13 mouse cellular contexts compared by ENCODE assay signal in the genomic region with DNA sequence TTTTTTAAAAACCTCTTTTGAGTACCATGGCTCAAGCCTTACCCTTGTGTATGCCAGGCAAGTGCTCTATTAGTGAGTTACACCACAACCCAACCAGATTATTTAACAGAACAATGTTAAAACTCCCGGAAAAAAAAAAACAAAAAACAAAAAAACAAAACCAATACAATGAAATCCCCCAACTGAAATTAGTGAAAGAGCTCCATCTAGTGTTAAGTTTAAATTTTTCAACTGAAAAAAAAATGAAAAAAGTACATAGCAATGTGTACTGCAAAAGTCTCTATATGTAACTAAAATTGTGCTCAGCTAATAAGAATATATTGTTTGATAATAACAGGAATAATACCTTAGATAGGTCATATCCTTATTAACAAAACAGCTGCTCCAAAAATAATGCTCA. TPM values are rescaled to one million over a fixed set of nuclear protein-coding genes. Genes with fewer than 3 reads are reported as not detected.
DNase-seq lines count a peak whose midpoint lies in the region; ATAC-seq and TF ChIP-seq lines count a peak whose summit lies in the region.
"Had no signal": no experiment of that assay in that cellular context is flagged by ENCODE, and none has a peak within 500 bp of the region (broad histone marks: within the 10 kb centered on the region; RNA-seq: fewer than 3 reads in every experiment).

No protein-coding gene starts in this region.

- no peak overlapping the region for H3K9ac ChIP-seq in heart, postnatal 0 days (replicated peaks; ENCODE audit: low read depth, low read length)
- no peak overlapping the region for H3K9ac ChIP-seq in heart, embryonic 12.5 days
- no peak overlapping the region for H3K9ac ChIP-seq in midbrain, postnatal 0 days (replicated peaks; ENCODE audit: low read length, poor library complexity, severe bottlenecking)
- H3K9ac ChIP-seq in midbrain, embryonic 11.5 days (ENCODE audit: low read length) = no peak overlapping the region
- H3K9ac ChIP-seq: kidney, embryonic 15.5 days had no signal

- H3K27me3 ChIP-seq in heart, postnatal 0 days (ENCODE audit: control insufficient read depth, insufficient read depth, low read length) = no peaks in the 10 kb centered on the region
- H3K27me3 ChIP-seq in heart, embryonic 12.5 days (replicated peaks) = no peaks in the 10 kb centered on the region
- no peaks in the 10 kb centered on the region for H3K27me3 ChIP-seq in midbrain, postnatal 0 days (ENCODE audit: insufficient read depth, low read length)
- H3K27me3 ChIP-seq in midbrain, embryonic 11.5 days (ENCODE audit: control insufficient read depth, insufficient read depth, low read length) = no peaks in the 10 kb centered on the region
- H3K27me3 ChIP-seq: kidney, embryonic 15.5 days had no signal

- H3K4me1 ChIP-seq in heart, postnatal 0 days (ENCODE audit: control insufficient read depth, insufficient read depth) = no peaks in the 10 kb centered on the region
- no peaks in the 10 kb centered on the region for H3K4me1 ChIP-seq in heart, embryonic 12.5 days (replicated peaks)
- H3K4me1 ChIP-seq in midbrain, postnatal 0 days (ENCODE audit: insufficient read depth, low read length) = no peaks in the 10 kb centered on the region
- no peaks in the 10 kb centered on the region for H3K4me1 ChIP-seq in midbrain, embryonic 11.5 days (ENCODE audit: control insufficient read depth, insufficient read depth, low read length)
- H3K4me1 ChIP-seq: kidney, embryonic 15.5 days had no signal

- no peak overlapping the region for H3K4me3 ChIP-seq in heart, postnatal 0 days (ENCODE audit: low read depth, low read length)
- no peak overlapping the region for H3K4me3 ChIP-seq in heart, embryonic 12.5 days
- H3K4me3 ChIP-seq in midbrain, postnatal 0 days (ENCODE audit: low read depth, low read length) = no peak overlapping the region
- no peak overlapping the region for H3K4me3 ChIP-seq in midbrain, embryonic 11.5 days (ENCODE audit: low read depth, low read length)
- H3K4me3 ChIP-seq: kidney, embryonic 15.5 days had no signal

- TF ChIP-seq CTCF in heart, postnatal 0 days (IDR thresholded peaks at IDR 0.05; ENCODE audit: low read depth) = peak; percentile 38
- peak; percentile 66 for TF ChIP-seq CTCF in midbrain, postnatal 0 days (IDR thresholded peaks at IDR 0.05)

- H3K4me2 ChIP-seq in heart, postnatal 0 days (ENCODE audit: low read depth, low read length) = no peak overlapping the region
- H3K4me2 ChIP-seq in heart, embryonic 12.5 days = no peak overlapping the region
- H3K4me2 ChIP-seq in midbrain, postnatal 0 days (ENCODE audit: low read depth, low read length, poor library complexity, severe bottlenecking) = no peak overlapping the region
- H3K4me2 ChIP-seq in midbrain, embryonic 11.5 days = no peak overlapping the region
- H3K4me2 ChIP-seq: kidney, embryonic 15.5 days had no signal

- H3K27ac ChIP-seq in heart, postnatal 0 days (ENCODE audit: low read depth) = no peak overlapping the region
- no peak overlapping the region for H3K27ac ChIP-seq in heart, embryonic 12.5 days (ENCODE audit: poor library complexity, severe bottlenecking)
- H3K27ac ChIP-seq in midbrain, postnatal 0 days (ENCODE audit: low read depth, low read length) = no peak overlapping the region
- H3K27ac ChIP-seq in midbrain, embryonic 11.5 days (ENCODE audit: low read depth, low read length) = no peak overlapping the region
- H3K27ac ChIP-seq: kidney, embryonic 15.5 days had no signal

- no peaks in the 10 kb centered on the region for H3K9me3 ChIP-seq in heart, postnatal 0 days (replicated peaks; ENCODE audit: control insufficient read depth, low read length)
- no peaks in the 10 kb centered on the region for H3K9me3 ChIP-seq in heart, embryonic 12.5 days (replicated peaks)
- H3K9me3 ChIP-seq in midbrain, postnatal 0 days (ENCODE audit: low read length) = no peaks in the 10 kb centered on the region
- H3K9me3 ChIP-seq in midbrain, embryonic 11.5 days (ENCODE audit: control insufficient read depth, low read length) = no peaks in the 10 kb centered on the region
- H3K9me3 ChIP-seq: kidney, embryonic 15.5 days had no signal

- no peak for ATAC-seq in heart, postnatal 0 days (ENCODE audit: insufficient read depth, low read depth)
- ATAC-seq in heart, embryonic 12.5 days (ENCODE audit: insufficient number of reproducible peaks, low FRiP score) = no peak
- no peak for ATAC-seq in midbrain, postnatal 0 days (ENCODE audit: low FRiP score)
- ATAC-seq in midbrain, embryonic 11.5 days (ENCODE audit: low FRiP score) = no peak
- 0 out of 2 replicates have a peak, but pooled peaks have one; percentile 26 for ATAC-seq in common myeloid progenitor, adult 5-6 weeks (replicated peaks; ENCODE audit: low read depth, poor library complexity, severe bottlenecking)

- 20% methylated on average over 1 of the region's 1 CpGs for WGBS in heart, postnatal 0 days
- WGBS in heart, embryonic 12.5 days = 33% methylated on average over 1 of the region's 1 CpGs
- WGBS in midbrain, postnatal 0 days = 5% methylated on average over 1 of the region's 1 CpGs
- WGBS in midbrain, embryonic 11.5 days = 36% methylated on average over 1 of the region's 1 CpGs

- no peak for DNase-seq in heart, postnatal 0 days (ENCODE audit: low spot score)
- DNase-seq in midbrain, postnatal 0 days (ENCODE audit: low spot score) = peak; percentile 56
- DNase-seq in midbrain, embryonic 11.5 days (ENCODE audit: low spot score, missing footprints) = no peak
- no peak for DNase-seq in cerebellum, postnatal 25 days
- DNase-seq in testis, postnatal 14 days (ENCODE audit: low spot score) = no peak
- DNase-seq: cerebellum, postnatal 36 days; gastrocnemius, postnatal 36 days; heart, postnatal 4 days; lung, postnatal 14 days; right cerebral cortex, adult 18-20 months had no signal

- no peak for TF ChIP-seq EP300 in heart, postnatal 0 days (IDR thresholded peaks at IDR 0.05; ENCODE audit: low read depth)

- H3K36me3 ChIP-seq in heart, postnatal 0 days (replicated peaks; ENCODE audit: control insufficient read depth, insufficient read depth, low read length) = peaks cover 67% of the 10 kb centered on the region
- H3K36me3 ChIP-seq in heart, embryonic 12.5 days = peaks cover 64% of the 10 kb centered on the region
- H3K36me3 ChIP-seq in midbrain, postnatal 0 days (ENCODE audit: insufficient read depth, low read length) = peaks cover 42% of the 10 kb centered on the region
- H3K36me3 ChIP-seq in midbrain, embryonic 11.5 days (ENCODE audit: control insufficient read depth, insufficient read depth, low read length) = peaks cover 5% of the 10 kb centered on the region; the same call in 1 of the 2 replicates

RNA-seq across cellular contexts. Expression of a gene that starts 18.1 kb away (rescaled TPM):
- 32.0 and 33.5 TPM in 2 replicates for total RNA-seq in heart, postnatal 0 days (2014; rRNA removed; ENCODE audit: low replicate concordance)
- 9.2 and 11.1 TPM in 2 replicates for polyA plus RNA-seq in heart, postnatal 0 days (2015; fragmentation: Nextera tagmentation; extraction: Ambion mirVana)
- polyA plus RNA-seq in heart, embryonic 12.5 days (2016; fragmentation: Nextera tagmentation; extraction: Ambion mirVana) = 21.5 and 22.4 TPM in 2 replicates
- total RNA-seq in midbrain, postnatal 0 days (2014; rRNA removed) = 30.4 and 38.7 TPM in 2 replicates
- 14.8 and 17.9 TPM in 2 replicates for polyA plus RNA-seq in midbrain, postnatal 0 days (2015; fragmentation: Nextera tagmentation; extraction: Ambion mirVana)
- polyA plus RNA-seq in midbrain, embryonic 11.5 days (2014; fragmentation: Nextera tagmentation; extraction: Ambion mirVana) = 31.5 and 34.5 TPM in 2 replicates
- 34.3 and 41.6 TPM in 2 replicates for total RNA-seq in common myeloid progenitor, adult 5-6 weeks (2017)
